8 mouse cellular contexts compared by ENCODE assay signal in the genomic region with DNA sequence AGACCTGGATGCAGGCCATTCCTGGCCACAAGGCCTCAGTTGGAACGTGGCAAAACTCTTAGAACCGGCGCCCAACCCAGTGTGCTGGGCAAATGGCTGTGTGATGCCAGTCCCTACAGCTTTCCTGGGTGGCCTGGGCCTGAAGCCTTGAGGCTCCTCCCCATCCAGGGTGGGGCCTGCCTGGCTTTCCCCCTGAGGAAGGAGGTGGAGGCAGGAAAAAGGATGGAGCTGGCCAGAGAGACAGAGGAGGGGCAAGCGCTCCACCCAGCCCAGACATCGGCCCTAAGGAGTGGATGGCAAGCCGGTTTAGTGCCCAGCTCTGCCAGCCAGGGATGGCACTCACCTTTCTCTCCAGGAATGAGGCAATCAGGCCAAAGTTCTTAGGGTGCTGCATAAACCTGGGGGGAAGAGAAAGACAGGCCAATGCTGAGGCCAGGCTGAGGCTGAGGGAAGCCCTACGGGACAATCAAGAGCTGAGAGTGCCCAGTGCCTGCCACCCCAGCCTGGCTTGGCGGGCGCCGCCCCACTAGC.
DNase-seq lines count a peak whose midpoint lies in the region; ATAC-seq and TF ChIP-seq lines count a peak whose summit lies in the region.

No protein-coding gene starts in this region.

- H3K27me3 ChIP-seq in liver, adult 2 months (ENCODE audit: control insufficient read depth, insufficient read depth, low read length): no peaks in the 10 kb centered on the region
- no peaks in the 10 kb centered on the region for H3K27me3 ChIP-seq in liver, embryonic 12.5 days (replicated peaks)
- no peaks in the 10 kb centered on the region for H3K27me3 ChIP-seq in embryonic facial prominence, embryonic 10.5 days (replicated peaks; ENCODE audit: low read depth, poor library complexity, severe bottlenecking)
- no peaks in the 10 kb centered on the region for H3K27me3 ChIP-seq in heart, postnatal 0 days (ENCODE audit: control insufficient read depth, insufficient read depth, low read length)

- intact Hi-C loops in left cerebral cortex, postnatal 10 days (cut with DNase I): no loop called here

- peak overlapping the region; percentile 18; the same call in 1 of the 2 replicates for H3K9ac ChIP-seq in liver, adult 2 months (ENCODE audit: low read depth, low read length)
- no peak overlapping the region for H3K9ac ChIP-seq in liver, embryonic 12.5 days
- H3K9ac ChIP-seq in heart, postnatal 0 days (replicated peaks; ENCODE audit: low read depth, low read length): peak overlapping the region; percentile 9; the same call in 1 of the 2 replicates

- H3K9me3 ChIP-seq in liver, embryonic 12.5 days (replicated peaks): no peaks in the 10 kb centered on the region
- no peaks in the 10 kb centered on the region for H3K9me3 ChIP-seq in embryonic facial prominence, embryonic 10.5 days
- no peaks in the 10 kb centered on the region for H3K9me3 ChIP-seq in heart, postnatal 0 days (replicated peaks; ENCODE audit: control insufficient read depth, low read length)

- no peak overlapping the region for H3K4me2 ChIP-seq in liver, embryonic 12.5 days
- peak overlapping the region; percentile 1; the same call in 1 of the 2 replicates for H3K4me2 ChIP-seq in heart, postnatal 0 days (ENCODE audit: low read depth, low read length)

- no peak for TF ChIP-seq POLR2A in liver, adult 2 months (IDR thresholded peaks at IDR 0.05; ENCODE audit: extremely low read depth, insufficient read depth, low read length)

- no peak; the same call in 1 of the 2 replicates for TF ChIP-seq EP300 in heart, postnatal 0 days (IDR thresholded peaks at IDR 0.05; ENCODE audit: low read depth)

- H3K36me3 ChIP-seq in liver, adult 2 months (ENCODE audit: control insufficient read depth, insufficient read depth, low read length): no peaks in the 10 kb centered on the region
- peaks cover 86% of the 10 kb centered on the region for H3K36me3 ChIP-seq in liver, embryonic 12.5 days
- H3K36me3 ChIP-seq in embryonic facial prominence, embryonic 10.5 days (replicated peaks): peaks cover 100% of the 10 kb centered on the region
- peaks cover 62% of the 10 kb centered on the region for H3K36me3 ChIP-seq in heart, postnatal 0 days (replicated peaks; ENCODE audit: control insufficient read depth, insufficient read depth, low read length)

- no peak for TF ChIP-seq CTCF in liver, adult 2 months (IDR thresholded peaks at IDR 0.05; ENCODE audit: low read depth, low read length)
- no peak for TF ChIP-seq CTCF in heart, postnatal 0 days (IDR thresholded peaks at IDR 0.05; ENCODE audit: low read depth)

- H3K4me1 ChIP-seq in liver, adult 2 months (ENCODE audit: control insufficient read depth, insufficient read depth, low read length): peaks cover 17% of the 10 kb centered on the region; the same call in 1 of the 2 replicates
- 0 out of 2 replicates have a peak, but pooled peaks cover 8% of the 10 kb centered on the region for H3K4me1 ChIP-seq in liver, embryonic 12.5 days
- H3K4me1 ChIP-seq in embryonic facial prominence, embryonic 10.5 days: peaks cover 9% of the 10 kb centered on the region; the same call in 1 of the 2 replicates
- H3K4me1 ChIP-seq in heart, postnatal 0 days (ENCODE audit: control insufficient read depth, insufficient read depth): peaks cover 25% of the 10 kb centered on the region

- WGBS in liver, adult 2 months: 13% methylated on average over 10 of the region's 10 CpGs
- 77% methylated on average over 8 of the region's 10 CpGs for WGBS in liver, embryonic 12.5 days (ENCODE audit: insufficient replicate concordance)
- 96% methylated on average over 10 of the region's 10 CpGs for WGBS in embryonic facial prominence, embryonic 10.5 days
- 64% methylated on average over 10 of the region's 10 CpGs for WGBS in heart, postnatal 0 days

- H3K79me2 ChIP-seq in liver, adult 2 months (ENCODE audit: control insufficient read depth, insufficient read depth, low read length): peaks cover 7% of the 10 kb centered on the region

- ATAC-seq in liver, embryonic 12.5 days: no peak
- no peak for ATAC-seq in heart, postnatal 0 days (ENCODE audit: insufficient read depth, low read depth)

- H3K4me3 ChIP-seq in liver, adult 2 months (ENCODE audit: insufficient read depth, low read depth, low read length): peak overlapping the region; percentile 7; the same call in 1 of the 2 replicates
- no peak overlapping the region for H3K4me3 ChIP-seq in liver, embryonic 12.5 days
- H3K4me3 ChIP-seq in embryonic facial prominence, embryonic 10.5 days: no peak overlapping the region
- no peak overlapping the region for H3K4me3 ChIP-seq in heart, postnatal 0 days (ENCODE audit: low read depth, low read length)

- DNase-seq in liver, adult 2 months (ENCODE audit: extremely low read depth, low read depth, low spot score): peak; percentile 92
- no peak for DNase-seq in embryonic facial prominence, embryonic 10.5 days (ENCODE audit: low spot score)
- DNase-seq in heart, postnatal 0 days (ENCODE audit: low spot score): no peak
- peak; percentile 76 for DNase-seq in lung, postnatal 36 days
- no peak for DNase-seq in left cerebral cortex, postnatal 10 days (ENCODE audit: extremely low spot score in 1 of 2, low spot score in 2 of 2)
- DNase-seq in liver: no peak
- DNase-seq in layer of hippocampus, adult 9-10 months (ENCODE audit: low spot score): no peak

- peak overlapping the region; percentile 80 for H3K27ac ChIP-seq in liver, adult 2 months (replicated peaks; ENCODE audit: insufficient read depth, low read depth, low read length)
- H3K27ac ChIP-seq in liver, embryonic 12.5 days: no peak overlapping the region
- H3K27ac ChIP-seq in embryonic facial prominence, embryonic 10.5 days (replicated peaks): peak overlapping the region; percentile 37; the same call in 1 of the 2 replicates
- H3K27ac ChIP-seq in heart, postnatal 0 days (ENCODE audit: low read depth): peak overlapping the region; percentile 84

Comparison
In these comparisons a context has a peak if more than half of its experiments do, and no peak if none do; other contexts are left out.
1. DNase-seq: peak in liver, adult 2 months (single experiment) and lung, postnatal 36 days (single experiment); none in embryonic facial prominence, embryonic 10.5 days (single experiment), heart, postnatal 0 days (single experiment), left cerebral cortex, postnatal 10 days (0 of 2), liver (single experiment) and layer of hippocampus, adult 9-10 months (single experiment).